Mouse (Mus musculus) frontal cortex, adult 2 months (tissue): Measurements from ENCODE around the gene Flrt1. TPM values are rescaled to one million over a fixed set of nuclear protein-coding genes. Genes with fewer than 3 reads are reported as not detected.

Experiments used
- DNase-seq, 2 experiments: peaks; one replicate each; pipeline ENCODE4 v3.0.0; 2022; ENCODE audit warnings: low spot score in 1 of 2; ENCODE audit errors: extremely low spot score in 1 of 2
- polyA plus RNA-seq: library from polyadenylated mRNA; depleted of rRNA; stranded (reverse); fragments of >200 nt; gene quantifications from 2 replicates; pipeline ENCODE4 v1.2.3, GENCODE M21; 2012; rRNA removed

Gene Flrt1
- polyA plus RNA-seq, 1 experiment, result 8.1 TPM

DNA sequence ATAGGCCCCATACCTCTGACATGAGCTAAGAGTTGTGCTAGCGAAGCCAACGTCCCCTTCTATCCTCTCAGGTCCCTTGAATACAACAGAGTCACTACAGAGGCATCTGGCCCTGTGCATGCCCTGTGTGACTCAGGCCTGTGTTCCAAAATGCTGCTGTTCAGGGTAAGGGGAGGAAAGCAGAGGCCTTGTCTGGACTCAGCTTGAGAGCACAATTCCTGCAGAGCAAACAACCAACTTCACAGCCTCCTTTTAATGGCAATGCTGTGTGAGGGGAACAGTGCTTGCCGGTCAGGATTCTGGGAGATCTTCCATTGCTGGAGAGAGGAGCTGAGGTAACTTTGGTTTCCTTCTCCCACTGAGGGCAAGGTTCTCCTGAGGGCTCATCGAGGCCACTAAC, 61.2 kb downstream of the Flrt1 start:
- DNase-seq, result no peak

Other genes with a start within 250 kb of the Flrt1 start
- 2.5 and 3.8 TPM in 2 replicates for gene Ccdc88b, start 247.5 kb downstream of the Flrt1 start, polyA plus RNA-seq
- 89.9 and 99.5 TPM in 2 replicates for gene Trmt112, start 196.0 kb downstream of the Flrt1 start, polyA plus RNA-seq
- gene Prdx5, start 195.6 kb downstream of the Flrt1 start, polyA plus RNA-seq, result 322 and 340 TPM in 2 replicates
- gene Esrra, start 183.9 kb downstream of the Flrt1 start, polyA plus RNA-seq, result 67.7 and 70.5 TPM in 2 replicates
- 11.9 and 16.0 TPM in 2 replicates for gene Catsperz, start 180.3 kb downstream of the Flrt1 start, polyA plus RNA-seq
- 22.3 and 30.5 TPM in 2 replicates for gene Kcnk4, start 171.2 kb downstream of the Flrt1 start, polyA plus RNA-seq
- 55.1 and 65.8 TPM in 2 replicates for gene Bad, start 163.9 kb downstream of the Flrt1 start, polyA plus RNA-seq
- 105 TPM in 2 replicates for gene Gpr137, start 163.2 kb downstream of the Flrt1 start, polyA plus RNA-seq
- 56.4 and 59.8 TPM in 2 replicates for gene Ppp1r14b, start 130.8 kb downstream of the Flrt1 start, polyA plus RNA-seq
- gene Plcb3, start 129.3 kb downstream of the Flrt1 start, polyA plus RNA-seq, result 19.6 and 21.8 TPM in 2 replicates
- 207 and 212 TPM in 2 replicates for gene Fkbp2, start 125.2 kb downstream of the Flrt1 start, polyA plus RNA-seq
- gene Vegfb, start 118.1 kb downstream of the Flrt1 start, polyA plus RNA-seq, result 102 and 108 TPM in 2 replicates
- gene Dnajc4, start 113.2 kb downstream of the Flrt1 start, polyA plus RNA-seq, result 36.7 and 39.6 TPM in 2 replicates
- gene Nudt22, start 109.6 kb downstream of the Flrt1 start, polyA plus RNA-seq, result 12.5 and 12.9 TPM in 2 replicates
- 24.7 and 25.4 TPM in 2 replicates for gene Trpt1, start 109.6 kb downstream of the Flrt1 start, polyA plus RNA-seq
- 5.1 and 5.5 TPM in 2 replicates for gene Fermt3, start 86.3 kb downstream of the Flrt1 start, polyA plus RNA-seq
- gene Stip1, start 65.8 kb downstream of the Flrt1 start, polyA plus RNA-seq, result 141 and 148 TPM in 2 replicates
- gene Macrod1, start 48.9 kb downstream of the Flrt1 start, polyA plus RNA-seq, result 22.3 and 27.2 TPM in 2 replicates
- 253 and 260 TPM in 2 replicates for gene Otub1, start 100.6 kb upstream of the Flrt1 start, polyA plus RNA-seq
- 1,156 and 1,379 TPM in 2 replicates for gene Cox8a, start 111.9 kb upstream of the Flrt1 start, polyA plus RNA-seq
- gene Naa40, start 135.5 kb upstream of the Flrt1 start, polyA plus RNA-seq, result 73.6 and 74.1 TPM in 2 replicates
- gene Rcor2, start 161.6 kb upstream of the Flrt1 start, polyA plus RNA-seq, result 20.2 and 24.6 TPM in 2 replicates
- gene Mark2, start 236.1 kb upstream of the Flrt1 start, polyA plus RNA-seq, result 93.6 and 105 TPM in 2 replicates